Mouse (Mus musculus): ENCODE data around the gene Cops8. TPM values are rescaled to one million over a fixed set of nuclear protein-coding genes. Genes with fewer than 3 reads are reported as not detected.

The Cops8 gene
- total RNA-seq, 2 experiments from 2014 or later: 105 to 112 TPM

DNA sequence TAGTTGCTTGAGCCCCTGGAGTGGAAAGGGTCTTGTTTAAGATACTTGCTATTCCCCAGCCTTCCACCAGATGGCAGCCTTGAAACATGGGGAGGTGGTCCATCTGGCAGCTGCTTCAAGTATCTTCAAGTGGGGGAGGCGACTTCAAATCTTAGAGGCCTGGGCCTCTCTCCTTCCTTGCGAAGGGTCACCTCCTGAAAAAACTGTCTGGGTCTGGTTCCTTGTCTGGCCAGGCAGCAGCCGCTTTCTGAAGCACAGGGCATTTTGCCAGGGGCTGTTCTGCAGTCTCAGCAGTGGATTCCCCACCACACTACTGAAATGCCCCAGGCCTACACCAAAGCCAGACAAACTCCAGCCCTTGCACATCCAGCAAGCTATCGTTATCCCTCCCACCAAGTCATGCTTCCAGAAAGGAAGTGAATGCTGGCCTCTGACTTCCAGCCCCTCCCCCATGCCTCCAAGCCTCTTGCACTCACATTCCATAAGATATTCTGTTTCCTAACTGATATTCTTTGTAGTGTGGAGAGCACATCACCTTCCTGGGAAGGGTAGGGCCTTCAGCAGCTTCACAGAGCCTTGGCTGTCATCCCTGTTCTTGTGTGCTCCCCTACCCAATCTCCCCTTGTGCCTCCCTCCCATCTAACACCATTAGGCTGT is 48.1 kb downstream of the Cops8 start:
- peak; percentile 69 to 76 for DNase-seq (ENCODE audit: extremely low spot score in 1 of 2, low spot score in 1 of 2)

DNA sequence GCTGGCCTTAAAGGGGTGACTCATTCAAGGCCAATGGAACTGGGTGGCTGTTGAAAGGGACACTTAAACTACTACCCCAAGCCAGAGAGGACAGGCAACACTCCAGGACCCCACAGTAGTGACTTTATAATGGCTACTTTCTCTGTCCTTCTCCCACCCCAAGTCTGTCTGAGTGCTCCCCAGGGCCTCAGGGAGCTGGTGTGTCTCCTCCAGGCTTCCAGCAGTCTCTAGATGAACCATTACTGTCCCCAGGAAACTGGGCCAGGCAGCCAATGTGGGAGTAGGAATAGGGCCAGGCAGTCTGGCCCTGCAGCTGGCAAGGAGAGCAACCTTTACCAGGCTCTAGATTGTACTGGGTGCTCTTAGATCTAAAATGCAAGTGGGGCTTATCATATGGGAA is 49.0 kb downstream of the Cops8 start:
- DNase-seq (ENCODE audit: extremely low spot score in 1 of 2, low spot score in 1 of 2): no peak

GRCm38 (mm10) chr1:90652553-90652952 is 49.8 kb downstream of the Cops8 start:
- no peak for DNase-seq (ENCODE audit: extremely low spot score in 1 of 2, low spot score in 1 of 2)

DNA sequence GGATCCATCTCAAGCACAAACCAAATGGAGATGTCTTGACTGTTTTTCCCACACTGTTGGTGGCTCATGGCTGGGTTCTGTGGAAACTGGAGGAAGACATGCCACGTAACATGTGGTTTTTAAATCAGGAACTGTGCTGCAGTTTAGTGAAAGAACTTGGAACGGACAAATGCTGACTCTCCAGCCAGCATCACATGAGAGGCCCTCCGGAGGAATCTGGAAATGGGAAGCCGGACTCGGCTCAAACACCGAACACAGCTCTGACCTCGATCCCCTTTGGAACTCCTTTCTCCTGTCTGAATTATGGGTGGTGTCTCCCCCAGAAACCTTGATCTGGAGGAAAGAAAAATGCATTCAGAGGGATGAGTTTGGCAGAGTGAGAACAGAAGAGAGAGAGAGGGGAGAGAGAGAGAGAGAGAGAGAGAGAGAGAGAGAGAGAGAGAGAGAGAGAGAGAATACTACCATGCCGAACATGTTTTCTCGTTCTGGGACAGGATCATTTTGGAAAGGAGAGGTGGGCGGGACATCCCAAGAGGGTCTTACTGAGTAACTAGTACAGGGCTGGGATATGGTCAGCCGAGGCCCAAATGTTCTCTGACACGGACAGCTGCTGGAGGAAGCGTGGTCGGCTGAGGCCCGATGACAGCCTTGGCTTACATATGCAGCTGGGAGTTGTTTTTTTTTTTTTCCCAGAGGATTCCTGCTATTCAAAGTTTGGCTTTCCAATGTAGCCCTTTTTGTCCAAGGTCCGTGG is 53.9 kb downstream of the Cops8 start:
- DNase-seq (ENCODE audit: extremely low spot score in 1 of 2, low spot score in 1 of 2): no peak

GRCm38 (mm10) chr1:90657292-90658050 is 54.7 kb downstream of the Cops8 start:
- DNase-seq (ENCODE audit: extremely low spot score in 1 of 2, low spot score in 1 of 2): no peak

DNA sequence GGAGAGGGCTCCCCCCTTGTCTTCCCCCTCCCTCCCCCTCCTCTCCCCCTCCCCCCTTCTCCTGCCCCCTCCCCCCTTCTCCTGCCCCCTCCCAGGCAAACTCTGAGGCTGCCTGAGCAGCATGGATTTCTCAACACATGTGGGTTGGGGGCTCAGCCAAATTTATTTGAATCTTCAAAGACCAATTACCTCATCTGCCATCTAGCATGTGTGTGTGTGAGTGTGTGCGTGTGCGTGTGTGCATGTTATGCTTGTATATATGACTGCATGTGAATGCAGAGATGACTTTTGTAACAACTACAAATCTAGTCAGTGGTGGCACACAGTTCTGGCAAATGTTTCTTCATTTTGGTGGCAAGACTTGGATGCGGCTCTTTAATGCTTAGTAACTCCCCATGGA is 55.8 kb downstream of the Cops8 start:
- DNase-seq (ENCODE audit: extremely low spot score in 1 of 2, low spot score in 1 of 2): no peak

GRCm38 (mm10) chr1:90660150-90660549 is 57.4 kb downstream of the Cops8 start:
- DNase-seq (ENCODE audit: extremely low spot score in 1 of 2, low spot score in 1 of 2): no peak

GRCm38 (mm10) chr1:90662491-90662890 is 59.7 kb downstream of the Cops8 start:
- DNase-seq (ENCODE audit: extremely low spot score in 1 of 2, low spot score in 1 of 2): no peak

Other genes with a start within 250 kb of the Cops8 start
- 1 to 10 TPM; 5.0 to 6.1 TPM for gene Col6a3, start 241.0 kb downstream of the Cops8 start, total RNA-seq (2021)

Measured in layer of hippocampus, postnatal 25 days (tissue).